Mouse (Mus musculus) liver, embryonic 15.5 days (tissue): ENCODE results near the gene Pcmt1. TPM values are rescaled to one million over a fixed set of nuclear protein-coding genes. Genes with fewer than 3 reads are reported as not detected.

Experiments
- ATAC-seq: fragments of 200-750 bp; cut with Nextera tagmentation; 2 replicates; pipeline ENCODE4 v1.8.0; 2017; ENCODE audit warnings: moderate number of reproducible peaks, mild to moderate bottlenecking, moderate library complexity; ENCODE audit not compliant: insufficient read depth
- H3K27ac ChIP-seq: fragments of 300-500 bp; sonication (generic); replicated peaks from 2 replicates; pipeline ENCODE4 v1.5.1; 2015; ENCODE audit warnings: mild to moderate bottlenecking, inconsistent platforms
- H3K27me3 ChIP-seq: fragments of 300-500 bp; sonication (generic); 2 replicates; pipeline ENCODE4 v1.6.1; 2015; ENCODE audit warnings: mild to moderate bottlenecking, inconsistent platforms
- H3K36me3 ChIP-seq: fragments of 300-500 bp; sonication (generic); replicated peaks from 2 replicates; pipeline ENCODE4 v1.6.1; 2015; ENCODE audit warnings: moderate library complexity, mild to moderate bottlenecking, inconsistent platforms
- H3K4me1 ChIP-seq: fragments of 300-500 bp; sonication (generic); replicated peaks from 2 replicates; pipeline ENCODE4 v1.6.1; 2015; ENCODE audit warnings: inconsistent platforms
- H3K4me2 ChIP-seq: fragments of 300-500 bp; sonication (generic); 2 replicates; pipeline ENCODE4 v1.6.1; 2015; ENCODE audit warnings: moderate library complexity, mild to moderate bottlenecking, inconsistent platforms
- H3K4me3 ChIP-seq: fragments of 300-500 bp; sonication (generic); replicated peaks from 2 replicates; pipeline ENCODE4 v1.5.1; 2015; ENCODE audit warnings: mild to moderate bottlenecking, inconsistent platforms
- H3K9ac ChIP-seq: fragments of 300-500 bp; sonication (generic); 2 replicates; pipeline ENCODE4 v1.6.1; 2015; ENCODE audit warnings: moderate library complexity, mild to moderate bottlenecking, inconsistent platforms
- H3K9me3 ChIP-seq: fragments of 300-500 bp; sonication (generic); replicated peaks from 2 replicates; pipeline ENCODE4 v1.6.1; 2016; ENCODE audit warnings: inconsistent platforms
- WGBS: fragments of 180-500 bp; shearing (Covaris S2); methylation state at CpG from one replicate; pipeline ENCODE4 v1.1.7; 2015; ENCODE audit warnings: mixed read lengths; ENCODE audit not compliant: insufficient replicate concordance; 5-methylcytosine and 5-hydroxymethylcytosine counted together
- polyA plus RNA-seq: library from polyadenylated mRNA; unstranded; fragments of >200 nt; fragmentation: Nextera tagmentation; extraction: Ambion mirVana; gene quantifications from 2 replicates; pipeline ENCODE4 v1.2.1, GENCODE M21; 2015

Pcmt1 gene
- polyA plus RNA-seq: 91.2 and 95.5 TPM in 2 replicates

DNA sequence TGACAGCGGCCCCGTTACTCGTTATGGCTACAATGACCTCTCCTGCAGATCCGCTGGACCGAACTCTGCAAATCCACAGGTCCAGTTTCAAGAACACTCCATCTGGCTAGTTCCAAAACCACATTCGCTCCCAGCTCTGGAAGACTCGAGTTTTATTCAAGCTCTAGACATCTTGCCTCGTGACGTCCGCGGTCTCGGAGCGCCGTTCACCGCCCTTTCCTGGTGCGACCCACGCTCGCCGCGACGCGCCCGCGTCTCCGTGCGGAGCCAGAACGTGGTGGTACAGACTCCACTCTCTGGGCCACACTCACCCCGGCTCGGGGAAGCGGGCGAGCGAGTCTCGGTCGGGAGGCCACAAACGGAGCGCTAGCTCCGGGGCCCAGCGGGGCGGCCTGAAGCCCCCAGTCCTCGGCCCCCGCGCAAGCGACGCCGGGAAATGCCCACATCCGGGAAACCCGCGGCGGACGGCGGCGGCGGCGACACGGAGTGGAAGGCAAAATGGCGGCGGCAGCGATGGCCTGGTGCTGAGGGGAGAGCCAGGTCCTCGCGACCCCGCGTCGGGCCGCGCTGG, at the start of gene Pcmt1, which contains the start of gene Lats1:
Gene Pcmt1 (minus strand): TSS at position 406 of the 571 bp plus-strand sequence.
Gene Lats1 (plus strand): TSS at position 484 of the 571 bp plus-strand sequence.
- H3K27ac ChIP-seq: peak within 1 kb of the TSS; percentile 92
- no peaks in the 10 kb centered on the region for H3K27me3 ChIP-seq
- H3K4me2 ChIP-seq: peak within 1 kb of the TSS; percentile 78
- H3K4me1 ChIP-seq: peaks cover 35% of the 10 kb centered on the region
- ATAC-seq: peak; percentile 80
- H3K9me3 ChIP-seq: no peaks in the 10 kb centered on the region
- peak within 1 kb of the TSS; percentile 98 for H3K9ac ChIP-seq
- H3K4me3 ChIP-seq: peak within 1 kb of the TSS; percentile 94
- under 1% methylated on average over 65 of the region's 65 CpGs for WGBS
- H3K36me3 ChIP-seq: peaks cover 36% of the 10 kb centered on the region

- H3K36me3 ChIP-seq: no peaks in the 10 kb centered on the region
Measured at GRCm38 (mm10) chr10:7727011-7727410, 46.1 kb upstream of the Pcmt1 start.

DNA sequence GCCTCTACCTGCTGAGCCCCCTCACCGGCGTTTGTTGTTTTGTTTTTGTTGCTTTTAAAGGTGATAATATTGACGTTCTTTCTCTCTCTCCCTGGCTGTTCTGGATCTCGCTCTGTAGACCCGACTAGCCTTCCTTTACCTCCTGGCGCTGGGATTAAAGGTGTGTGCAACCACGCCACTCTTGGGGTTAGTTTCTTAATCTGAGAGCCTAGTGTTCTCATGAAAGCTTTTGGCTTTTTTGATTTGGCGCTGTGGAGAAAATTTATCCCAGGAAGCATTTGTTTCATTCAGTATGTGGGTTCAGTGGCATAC, 45.5 kb upstream of the Pcmt1 start:
- Histone ChIP-seq H3K27me3 (no peaks in the 10 kb centered on the region), H3K4me3 (peak overlapping the region; percentile 76), H3K4me2 (peak overlapping the region; percentile 90), H3K27ac (peak overlapping the region; percentile 82), H3K9me3 (no peaks in the 10 kb centered on the region), H3K9ac (peak overlapping the region; percentile 63), H3K36me3 (no peaks in the 10 kb centered on the region), H3K4me1 (peaks cover 24% of the 10 kb centered on the region)
- ATAC-seq: no peak
- 2% methylated on average over 8 of the region's 8 CpGs for WGBS

More at GRCm38 (mm10) chr10:7727011-7727410, 46.1 kb upstream of the Pcmt1 start:
- Histone ChIP-seq H3K4me1 (peaks cover 24% of the 10 kb centered on the region), H3K9ac (peak overlapping the region; percentile 63), H3K9me3 (no peaks in the 10 kb centered on the region), H3K4me3 (peak overlapping the region; percentile 76), H3K27me3 (no peaks in the 10 kb centered on the region), H3K4me2 (peak overlapping the region; percentile 90), H3K27ac (no peak overlapping the region)
- no peak for ATAC-seq
- WGBS: 16% methylated on average over 3 of the region's 3 CpGs

DNA sequence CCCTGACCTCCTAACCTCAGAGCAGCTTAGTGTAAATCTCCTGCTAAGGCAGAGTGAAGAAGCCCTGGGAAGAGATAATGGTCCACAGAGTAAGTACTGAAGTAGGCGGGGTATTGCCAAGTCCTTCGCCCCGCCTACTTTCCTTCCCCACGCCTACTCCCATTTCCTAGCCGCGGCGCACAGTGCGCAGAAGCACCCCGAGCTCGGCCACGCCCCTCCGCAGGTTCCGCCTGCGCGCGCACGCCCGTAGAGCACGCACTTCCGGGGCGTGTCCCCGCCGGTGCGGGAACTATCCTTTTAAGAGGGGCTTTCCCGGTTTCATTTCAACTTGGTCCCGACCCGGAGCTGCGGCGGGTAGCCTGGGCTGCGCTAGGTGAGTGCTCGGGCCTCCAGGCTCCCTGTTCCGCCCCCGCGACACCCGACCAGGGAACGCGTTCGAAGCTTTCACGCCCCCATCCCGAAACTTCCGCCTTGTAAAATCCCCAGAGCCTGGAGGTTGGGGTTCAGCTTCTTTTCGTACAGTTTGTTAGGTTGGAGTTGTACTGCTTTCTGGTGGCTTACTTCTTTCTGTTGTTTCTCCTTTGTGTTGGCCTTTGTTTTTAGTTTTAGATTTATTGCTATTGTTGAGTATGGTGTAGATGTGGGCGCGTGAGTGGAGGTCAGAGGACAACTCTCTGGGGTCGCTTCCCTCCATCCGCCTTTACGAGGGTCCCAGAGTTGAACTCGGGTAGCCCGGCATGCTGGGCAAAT, 45.0 kb upstream of the Pcmt1 start, which contains the start of gene Katna1:
Gene Katna1 (plus strand): TSS at position 250 of the 750 bp plus-strand sequence.
- H3K27me3 ChIP-seq: no peaks in the 10 kb centered on the region
- H3K4me1 ChIP-seq: peaks cover 24% of the 10 kb centered on the region
- WGBS: under 1% methylated on average over 49 of the region's 49 CpGs
- no peaks in the 10 kb centered on the region for H3K36me3 ChIP-seq
- H3K9me3 ChIP-seq: no peaks in the 10 kb centered on the region
- H3K27ac ChIP-seq: peak within 1 kb of the TSS; percentile 82
- peak within 1 kb of the TSS; percentile 90 for H3K4me2 ChIP-seq
- H3K4me3 ChIP-seq: peak within 1 kb of the TSS; percentile 76
- H3K9ac ChIP-seq: peak within 1 kb of the TSS; percentile 63
- ATAC-seq: peak; percentile 96

DNA sequence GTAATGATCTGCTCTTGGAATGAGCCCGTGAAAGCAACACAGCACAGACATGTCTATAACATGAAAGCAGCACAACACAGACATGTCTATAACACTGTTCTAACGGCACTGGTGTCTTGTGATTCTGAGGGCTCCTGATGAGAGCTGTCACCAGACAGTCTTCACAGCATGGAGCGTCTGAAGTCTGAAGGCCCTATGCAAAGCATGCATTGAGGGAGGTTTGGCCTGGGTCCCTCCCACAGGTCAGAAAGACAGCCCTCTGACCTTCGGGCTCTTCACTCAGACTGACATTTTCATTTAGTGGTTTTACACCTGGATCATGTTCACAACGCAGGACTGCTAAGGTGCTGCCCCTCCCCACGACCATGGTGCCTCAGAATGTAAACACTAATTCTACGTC, 34.1 kb upstream of the Pcmt1 start:
- H3K27ac ChIP-seq: no peak overlapping the region

GRCm38 (mm10) chr10:7712506-7712905, 31.6 kb upstream of the Pcmt1 start:
- no peak for ATAC-seq
- Histone ChIP-seq H3K36me3 (peaks cover 66% of the 10 kb centered on the region), H3K4me2 (no peak overlapping the region), H3K4me3 (no peak overlapping the region), H3K4me1 (no peaks in the 10 kb centered on the region), H3K27ac (no peak overlapping the region), H3K27me3 (no peaks in the 10 kb centered on the region), H3K9me3 (no peaks in the 10 kb centered on the region), H3K9ac (no peak overlapping the region)
- 82% methylated on average over 13 of the region's 13 CpGs for WGBS

More for the DNA sequence above, 34.1 kb upstream of the Pcmt1 start:
- H3K4me3 ChIP-seq: no peak overlapping the region
- no peak overlapping the region for H3K9ac ChIP-seq
- no peaks in the 10 kb centered on the region for H3K27me3 ChIP-seq
- peaks cover 44% of the 10 kb centered on the region for H3K36me3 ChIP-seq
- 75% methylated on average over 7 of the region's 7 CpGs for WGBS
- no peak overlapping the region for H3K4me2 ChIP-seq
- H3K4me1 ChIP-seq: no peaks in the 10 kb centered on the region
- no peaks in the 10 kb centered on the region for H3K9me3 ChIP-seq
- no peak for ATAC-seq

DNA sequence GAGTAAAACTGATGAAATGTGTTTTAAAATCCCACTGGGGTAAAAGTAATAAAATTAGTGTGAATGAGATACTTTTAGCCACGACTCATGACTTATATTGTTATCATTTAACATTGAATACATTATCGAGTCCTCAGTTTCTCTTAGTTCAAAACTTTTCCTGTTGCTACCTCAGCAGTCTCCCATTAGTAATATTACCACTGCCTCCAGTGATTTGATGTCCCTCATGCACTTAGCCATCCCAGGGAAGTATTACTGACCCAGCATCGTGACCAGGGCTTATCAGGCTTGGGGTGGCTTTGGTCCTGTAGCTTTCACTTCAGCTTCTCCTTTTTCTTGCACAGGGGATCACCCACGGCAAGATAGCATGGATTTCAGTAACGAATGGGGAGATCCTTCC, 29.2 kb upstream of the Pcmt1 start:
- peaks cover 78% of the 10 kb centered on the region for H3K36me3 ChIP-seq
- no peak for ATAC-seq
- H3K4me3 ChIP-seq: no peak overlapping the region
- H3K4me2 ChIP-seq: no peak overlapping the region
- 76% methylated on average over 5 of the region's 5 CpGs for WGBS
- H3K4me1 ChIP-seq: no peaks in the 10 kb centered on the region
- no peak overlapping the region for H3K27ac ChIP-seq
- H3K9me3 ChIP-seq: no peaks in the 10 kb centered on the region
- H3K9ac ChIP-seq: no peak overlapping the region
- no peaks in the 10 kb centered on the region for H3K27me3 ChIP-seq

DNA sequence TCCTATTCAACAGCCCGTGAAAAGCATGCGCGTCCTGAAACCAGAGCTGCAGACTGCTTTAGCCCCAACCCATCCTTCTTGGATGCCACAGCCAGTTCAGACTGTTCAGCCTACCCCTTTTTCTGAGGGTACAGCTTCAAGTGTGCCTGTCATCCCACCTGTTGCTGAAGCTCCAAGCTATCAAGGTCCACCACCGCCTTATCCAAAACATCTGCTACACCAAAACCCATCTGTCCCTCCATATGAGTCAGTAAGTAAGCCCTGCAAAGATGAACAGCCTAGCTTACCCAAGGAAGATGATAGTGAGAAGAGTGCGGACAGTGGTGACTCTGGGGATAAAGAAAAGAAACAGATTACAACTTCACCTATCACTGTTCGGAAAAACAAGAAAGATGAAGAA, 21.6 kb upstream of the Pcmt1 start:
- peaks cover 87% of the 10 kb centered on the region for H3K36me3 ChIP-seq
- ATAC-seq: no peak

DNA sequence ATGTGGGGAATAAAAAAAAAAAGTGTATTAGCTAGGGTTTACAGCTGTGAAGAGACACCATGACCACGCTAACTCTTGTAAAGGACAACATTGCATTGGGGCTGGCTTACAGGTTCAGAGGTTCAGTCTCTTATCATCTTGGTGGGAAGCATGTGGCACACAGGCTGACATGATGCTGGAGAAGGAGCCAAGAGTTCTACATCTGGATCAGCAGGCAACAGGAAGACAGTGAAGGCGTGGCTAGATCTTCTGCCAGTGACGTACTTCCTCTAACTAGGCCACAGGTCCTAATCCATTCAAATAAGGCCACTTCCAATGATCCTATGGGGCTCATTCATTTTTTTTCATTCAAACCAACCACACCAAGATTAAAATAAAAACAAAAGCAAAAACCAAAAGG, 19.2 kb upstream of the Pcmt1 start:
- Histone ChIP-seq H3K9me3 (no peaks in the 10 kb centered on the region), H3K4me3 (no peak overlapping the region), H3K36me3 (peaks cover 90% of the 10 kb centered on the region), H3K27ac (no peak overlapping the region), H3K4me1 (no peaks in the 10 kb centered on the region), H3K27me3 (no peaks in the 10 kb centered on the region), H3K4me2 (no peak overlapping the region), H3K9ac (no peak overlapping the region)
- WGBS: 46% methylated on average over 3 of the region's 3 CpGs
- no peak for ATAC-seq

More for the DNA sequence above, 21.6 kb upstream of the Pcmt1 start:
- Histone ChIP-seq H3K9me3 (no peaks in the 10 kb centered on the region), H3K27ac (no peak overlapping the region), H3K9ac (no peak overlapping the region), H3K27me3 (no peaks in the 10 kb centered on the region), H3K4me2 (no peak overlapping the region), H3K4me1 (no peaks in the 10 kb centered on the region), H3K4me3 (no peak overlapping the region)
- 89% methylated on average over 6 of the region's 6 CpGs for WGBS

- no peak for ATAC-seq
- Histone ChIP-seq H3K4me2 (no peak overlapping the region), H3K36me3 (peaks cover 85% of the 10 kb centered on the region), H3K4me3 (no peak overlapping the region), H3K27ac (no peak overlapping the region), H3K27me3 (no peaks in the 10 kb centered on the region), H3K9ac (no peak overlapping the region), H3K9me3 (no peaks in the 10 kb centered on the region), H3K4me1 (no peaks in the 10 kb centered on the region)
Measured at GRCm38 (mm10) chr10:7695286-7695685, 14.3 kb upstream of the Pcmt1 start.

- ATAC-seq: 0 out of 2 replicates have a peak, but pooled peaks have one; percentile 35
- Histone ChIP-seq H3K36me3 (peaks cover 19% of the 10 kb centered on the region), H3K27ac (no peak overlapping the region)
Measured at GRCm38 (mm10) chr10:7686902-7687301, 6.0 kb upstream of the Pcmt1 start.

More at GRCm38 (mm10) chr10:7686902-7687301, 6.0 kb upstream of the Pcmt1 start:
- Histone ChIP-seq H3K4me2 (no peak overlapping the region), H3K4me3 (no peak overlapping the region), H3K9ac (no peak overlapping the region), H3K27me3 (no peaks in the 10 kb centered on the region), H3K9me3 (no peaks in the 10 kb centered on the region), H3K4me1 (peaks cover 39% of the 10 kb centered on the region)
- 54% methylated on average over 6 of the region's 6 CpGs for WGBS
